Mouse (Mus musculus) telencephalon, adult 2 months (tissue): ENCODE data around the gene Gcdh.
"Not testable (repeated sequence)": the region's sequence is repeated elsewhere in the genome, so short reads cannot be mapped to it uniquely, and the experiment has no call there.

Experiments used
- DNase-seq: peaks from one replicate; pipeline ENCODE4 v3.0.0-alpha.2; 2011; ENCODE audit warnings: low read depth, low spot score

Gene Gcdh

DNA sequence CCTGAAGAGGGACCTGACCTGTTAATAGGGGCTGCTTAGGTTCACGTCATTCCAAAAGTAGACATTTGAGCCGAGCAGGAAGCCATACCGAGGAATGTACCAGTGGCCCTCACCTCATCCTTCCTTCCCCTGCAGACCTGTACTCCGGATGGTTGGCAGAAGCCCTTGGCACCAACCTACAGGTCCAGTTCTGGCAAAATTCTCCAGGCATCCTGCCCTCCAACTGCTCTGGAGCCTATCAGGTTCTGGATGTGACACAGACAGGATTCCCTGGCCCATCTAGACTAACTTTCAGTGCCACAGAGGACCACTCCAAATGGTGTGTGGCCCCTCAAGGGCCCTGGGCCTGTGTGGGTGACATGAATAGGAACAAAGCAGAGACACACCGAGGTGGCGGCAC is 16.8 kb upstream of the Gcdh start:
- no peak for DNase-seq

DNA sequence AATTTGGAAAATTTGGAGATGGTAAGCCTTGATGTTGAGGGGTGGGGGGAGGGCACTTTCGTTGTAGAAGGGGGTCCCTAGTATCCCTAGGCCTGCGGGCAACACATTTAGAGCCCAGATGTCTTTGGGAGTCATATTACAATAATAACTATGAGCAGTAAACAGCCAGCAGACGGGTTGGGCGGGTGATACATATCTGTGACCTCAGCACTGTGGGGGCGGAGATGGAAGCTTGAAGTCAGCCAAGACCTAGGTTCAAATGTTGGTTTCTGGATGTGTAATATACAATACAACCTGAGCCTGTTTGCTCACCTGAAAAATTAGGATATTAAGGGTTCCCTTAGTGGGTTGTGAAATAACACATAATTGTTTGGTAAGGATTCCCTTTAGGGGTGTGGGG is 16.2 kb upstream of the Gcdh start:
- DNase-seq = no peak

DNA sequence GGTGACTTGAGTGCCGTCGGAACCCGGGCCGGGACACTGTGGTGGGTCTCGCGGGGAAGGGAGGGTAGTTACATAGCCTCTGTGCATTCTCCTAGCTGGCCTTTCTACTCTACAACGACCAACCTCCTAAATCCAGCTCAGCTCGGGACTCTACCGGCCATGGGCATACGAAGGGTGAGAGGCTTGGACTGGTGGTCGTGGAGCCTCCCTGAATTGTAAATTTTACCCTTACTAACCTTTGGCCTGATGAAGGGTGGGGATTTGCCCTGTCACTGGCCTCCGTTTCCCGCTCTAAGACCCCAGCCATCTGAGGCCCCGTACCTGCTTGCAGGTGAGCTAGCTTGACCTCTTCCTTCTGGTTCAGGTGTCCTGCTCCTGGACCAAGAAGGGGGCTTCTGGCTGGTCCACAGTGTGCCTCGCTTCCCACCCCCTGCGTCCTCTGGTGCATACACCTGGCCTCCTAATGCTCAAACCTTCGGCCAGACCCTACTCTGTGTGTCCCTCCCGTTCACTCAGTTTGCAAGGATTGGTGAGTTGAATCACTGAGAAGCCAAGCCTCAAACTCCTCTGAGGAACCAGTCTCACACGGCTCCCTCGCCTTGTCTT is 15.5 kb upstream of the Gcdh start:
- DNase-seq = no peak

DNA sequence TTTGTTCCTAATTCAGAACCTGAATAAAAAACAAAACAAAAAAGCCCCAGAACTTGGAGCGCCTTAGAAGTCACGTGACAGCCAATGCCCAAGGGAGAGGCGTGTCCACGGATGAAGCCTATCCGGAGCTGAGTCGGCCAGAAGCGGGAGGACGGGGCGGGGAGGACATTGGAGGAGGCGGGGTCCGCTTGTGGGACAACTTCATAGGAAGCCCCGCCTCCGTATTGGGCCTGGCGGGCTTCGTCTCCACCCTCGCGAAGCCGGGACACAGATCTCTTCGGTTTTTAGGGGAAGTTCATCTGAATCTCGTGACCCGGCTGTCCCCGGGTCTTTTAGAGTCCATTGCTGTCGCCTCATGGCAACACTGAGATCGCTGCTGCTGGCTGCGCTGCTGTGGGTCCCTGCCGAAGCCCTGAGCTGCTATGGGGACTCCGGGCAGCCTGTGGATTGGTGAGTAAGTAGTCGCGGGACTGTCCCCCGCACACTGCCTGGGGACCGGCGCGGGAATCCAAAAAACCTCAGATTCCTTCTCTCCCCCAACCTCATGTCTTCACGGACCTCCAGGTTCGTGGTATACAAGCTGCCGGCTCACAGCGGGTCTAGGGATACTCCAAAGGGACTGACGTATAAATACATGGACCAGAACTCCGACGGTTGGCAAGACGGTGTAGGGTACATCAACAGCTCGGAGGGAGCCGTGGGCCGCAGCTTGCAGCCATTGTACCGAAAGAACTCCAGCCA is 14.9 kb upstream of the Gcdh start, which contains the start of gene Dnase2a:
TSS of gene Dnase2a (plus strand) at position 140 of the 741 bp plus-strand sequence.
- peak; percentile 63 for DNase-seq

DNA sequence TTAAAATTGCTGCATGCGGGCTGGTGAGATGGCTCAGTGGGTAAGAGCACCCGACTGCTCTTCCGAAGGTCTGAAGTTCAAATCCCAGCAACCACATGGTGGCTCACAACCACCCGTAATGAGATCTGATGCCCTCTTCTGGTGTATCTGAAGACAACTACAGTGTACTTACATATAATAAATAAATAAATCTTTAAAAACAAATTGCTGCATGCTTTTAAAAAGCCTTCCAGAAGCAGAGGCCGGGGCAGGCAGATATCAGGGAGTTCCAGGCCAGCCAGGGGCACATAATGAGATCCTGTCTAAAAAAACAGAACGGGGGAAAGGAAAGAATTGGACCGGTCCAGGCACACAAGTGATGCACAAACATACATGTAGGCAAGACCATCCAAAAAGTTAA is 14.3 kb upstream of the Gcdh start:
- not testable (repeated sequence) for DNase-seq

DNA sequence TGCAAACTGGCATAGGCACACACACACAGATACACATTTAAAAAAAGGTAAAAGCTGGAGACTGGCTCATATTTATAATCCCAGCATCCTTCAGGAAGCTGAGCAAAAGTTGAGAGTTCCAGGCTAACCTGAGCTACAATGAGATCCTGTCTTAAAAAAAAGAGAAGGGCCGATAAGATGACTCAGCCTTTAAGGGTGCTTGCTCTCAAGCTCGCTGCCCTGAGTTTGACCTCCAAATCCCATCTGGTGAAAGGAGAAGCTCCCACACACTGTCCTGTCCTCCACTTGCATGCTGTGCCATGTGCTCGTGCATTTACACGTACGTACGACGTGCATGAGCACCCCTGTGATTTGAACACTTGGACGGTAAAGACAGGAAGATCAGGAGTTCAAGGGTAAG is 13.8 kb upstream of the Gcdh start:
- DNase-seq = no peak

DNA sequence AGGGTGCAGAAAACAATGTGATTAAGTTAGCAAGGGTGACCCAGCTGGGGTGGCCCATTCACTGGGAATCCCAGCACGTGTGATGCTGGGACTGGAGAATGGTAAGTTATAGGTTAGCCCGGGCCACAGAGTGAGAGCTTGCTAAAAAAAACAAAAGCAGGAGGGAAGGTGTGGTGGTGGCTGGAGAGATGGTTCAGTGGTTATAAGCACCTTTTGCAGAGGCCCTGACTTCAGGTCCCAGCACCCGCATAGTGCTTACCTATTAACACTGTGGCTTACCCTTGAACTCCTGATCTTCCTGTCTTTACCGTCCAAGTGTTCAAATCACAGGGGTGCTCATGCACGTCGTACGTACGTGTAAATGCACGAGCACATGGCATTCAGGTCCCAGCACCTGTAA is 13.3 kb upstream of the Gcdh start:
- DNase-seq = no peak

DNA sequence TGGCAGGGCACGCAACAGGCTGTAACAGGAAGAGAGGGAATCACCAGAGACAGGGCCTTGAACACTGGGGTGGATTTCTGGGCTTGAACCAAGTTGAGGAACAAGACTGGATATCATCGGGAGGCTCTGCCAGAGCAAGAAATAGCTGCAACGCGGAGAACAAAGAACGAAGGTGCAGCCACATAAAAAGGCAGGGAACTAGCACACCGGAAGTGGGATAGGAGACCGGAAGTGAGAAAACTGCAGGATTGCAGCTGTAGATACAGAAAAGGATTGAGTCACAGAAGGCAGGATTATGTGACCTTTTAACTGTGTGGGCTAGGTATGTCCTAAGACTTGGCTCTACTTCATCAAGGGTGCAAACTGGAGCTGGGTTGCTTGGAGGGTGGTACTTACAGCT is 10.6 kb upstream of the Gcdh start:
- DNase-seq = no peak

DNA sequence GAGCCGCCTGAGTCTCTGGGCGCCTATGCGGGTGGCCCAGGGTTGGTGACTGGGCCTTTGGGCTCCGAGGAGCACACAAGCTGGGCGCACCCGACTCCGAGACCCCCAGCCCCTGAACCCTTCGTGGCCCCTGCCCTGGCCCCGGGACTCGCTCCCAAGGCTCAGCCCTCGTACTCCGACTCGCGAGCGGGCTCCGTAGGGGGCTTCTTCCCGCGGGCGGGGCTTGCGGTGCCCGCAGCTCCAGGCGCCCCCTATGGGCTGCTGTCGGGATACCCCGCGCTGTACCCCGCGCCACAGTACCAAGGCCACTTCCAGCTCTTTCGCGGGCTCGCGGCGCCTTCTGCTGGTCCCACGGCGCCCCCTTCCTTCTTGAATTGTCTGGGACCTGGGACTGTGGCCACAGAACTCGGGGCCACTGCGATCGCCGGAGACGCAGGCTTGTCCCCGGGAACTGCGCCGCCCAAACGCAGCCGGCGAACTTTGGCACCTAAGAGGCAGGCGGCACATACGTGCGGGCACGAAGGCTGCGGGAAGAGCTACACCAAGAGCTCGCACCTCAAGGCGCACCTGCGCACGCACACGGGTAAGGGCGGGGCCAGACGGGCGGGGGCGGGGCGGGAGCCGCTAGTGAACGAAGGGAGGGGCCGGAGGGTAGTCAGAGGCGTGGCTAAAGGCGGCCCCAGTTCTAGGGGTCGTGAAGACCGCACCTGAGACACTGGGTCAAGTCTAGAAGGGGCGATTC is 9.4 kb upstream of the Gcdh start:
- peak; percentile 51 for DNase-seq

DNA sequence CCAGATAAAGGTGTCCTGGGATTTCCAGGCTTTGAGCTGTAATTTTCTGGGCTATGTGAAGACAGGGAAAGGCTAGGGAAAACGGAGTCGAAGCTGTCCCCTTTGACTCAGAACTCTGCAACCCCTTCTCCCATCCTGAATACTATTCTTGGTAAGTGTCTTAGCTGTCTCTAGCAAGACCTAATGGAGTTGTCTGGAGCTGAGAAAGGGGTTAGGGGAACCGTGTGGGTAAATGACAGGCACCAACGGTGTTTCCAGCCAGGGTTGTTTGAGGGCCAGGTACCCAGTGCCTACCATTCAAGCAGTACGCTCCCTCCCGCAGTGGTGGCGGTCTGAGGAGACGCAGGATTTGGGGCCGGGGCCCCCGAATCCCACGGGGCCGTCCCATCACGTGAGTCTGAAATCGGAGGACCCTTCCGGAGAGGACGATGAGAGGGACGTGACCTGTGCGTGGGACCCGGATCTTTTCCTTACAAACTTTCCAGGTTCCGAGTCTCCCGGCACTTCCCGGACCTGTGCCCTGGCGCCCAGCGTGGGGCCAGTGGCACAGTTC is 8.7 kb upstream of the Gcdh start:
- DNase-seq = no peak

DNA sequence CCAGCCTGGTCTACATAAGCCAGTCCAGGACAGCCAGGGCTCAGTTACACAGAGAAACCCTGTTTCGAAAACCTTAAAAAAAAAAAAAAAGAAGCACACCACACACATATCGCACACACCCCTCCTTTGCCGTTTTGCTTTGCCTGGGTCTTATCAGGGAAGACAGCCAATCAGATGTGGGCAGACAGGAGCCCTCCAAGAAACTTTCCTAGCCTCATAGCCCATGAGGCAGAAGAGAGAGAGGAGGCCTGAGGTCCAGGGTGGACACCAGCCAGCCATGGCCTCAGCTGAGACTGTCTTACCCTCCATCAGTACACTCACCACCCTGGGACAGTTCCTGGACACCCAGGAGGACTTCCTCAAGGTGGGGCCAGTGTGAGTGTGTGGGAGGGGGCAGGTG is 8.0 kb upstream of the Gcdh start, which contains the start of gene Klf1:
TSS of gene Klf1 (plus strand) at position 177 of the 400 bp plus-strand sequence.
- DNase-seq = no peak

DNA sequence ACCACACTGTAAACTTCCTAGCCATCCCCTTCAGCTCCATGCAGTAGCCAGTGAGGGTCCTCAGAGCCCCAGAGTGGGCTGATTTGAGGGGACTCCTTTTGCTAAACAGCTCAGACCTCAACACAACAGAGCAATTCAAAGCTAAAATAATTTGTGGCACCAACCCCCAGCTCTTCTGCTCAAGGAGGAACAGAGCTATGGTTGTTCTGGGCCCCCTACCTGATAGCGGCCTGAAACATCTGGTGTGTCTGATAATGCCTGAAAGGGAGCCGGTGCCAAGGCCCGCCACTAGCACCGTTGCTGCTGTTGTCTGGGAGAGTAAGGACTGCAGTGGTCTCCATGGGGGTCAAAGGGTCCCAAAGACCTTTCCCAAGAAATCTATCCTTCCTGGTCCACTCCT is 7.3 kb upstream of the Gcdh start:
- no peak for DNase-seq

DNA sequence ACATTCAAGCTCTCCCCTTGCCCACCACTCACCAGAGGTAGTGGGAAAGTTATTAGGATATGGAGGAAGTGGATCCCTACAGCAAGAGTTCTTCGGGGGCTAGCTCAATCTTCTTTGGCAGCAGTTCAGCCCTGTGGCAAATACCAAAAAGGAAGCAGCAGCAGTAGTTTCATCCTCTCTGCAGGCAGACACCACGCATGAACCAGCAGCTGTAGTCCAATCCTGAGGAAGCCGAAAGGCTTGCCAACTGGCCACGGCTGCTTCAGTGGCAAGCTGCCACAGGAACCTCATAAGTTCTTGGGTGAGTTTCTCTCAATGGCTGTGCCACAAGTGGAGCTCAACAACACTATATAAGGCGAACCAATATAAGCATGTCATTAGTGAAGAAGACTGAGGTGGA is 2.2 kb upstream of the Gcdh start:
- DNase-seq = no peak

DNA sequence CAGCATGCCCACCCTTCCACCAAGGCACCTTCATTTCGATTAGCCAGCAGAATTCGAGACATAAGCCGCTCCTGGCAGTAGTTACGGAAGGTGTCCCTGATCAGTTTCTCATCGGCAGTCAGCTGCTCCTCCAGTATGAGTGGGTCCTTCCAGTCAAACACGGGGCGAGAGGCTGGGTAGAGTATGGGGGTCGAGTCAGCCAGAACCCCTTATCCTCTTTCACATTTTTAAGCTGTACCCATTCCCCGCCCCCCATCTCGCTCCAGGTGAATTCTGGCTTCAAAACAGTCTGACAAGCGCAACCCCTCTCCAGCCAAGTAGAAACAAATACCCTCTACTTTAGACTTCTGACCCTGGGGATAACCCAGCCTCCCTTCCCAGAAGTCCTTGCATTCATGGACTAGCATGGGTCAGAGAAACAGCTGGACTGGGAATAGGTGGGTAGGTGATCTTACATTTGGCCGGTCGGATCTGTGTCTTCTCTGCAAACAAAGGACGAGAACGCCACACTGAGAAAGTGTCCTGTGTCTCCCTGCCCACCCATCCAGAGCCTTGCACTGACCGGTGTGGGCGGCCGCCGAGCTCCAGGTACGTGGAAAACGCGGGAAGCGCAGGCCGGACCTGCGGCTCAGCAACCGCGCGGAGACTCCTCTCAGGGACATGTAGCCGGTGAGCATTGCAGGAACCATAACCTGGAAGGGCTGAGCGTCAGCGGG is 570 bp downstream of the Gcdh start:
- no peak for DNase-seq

DNA sequence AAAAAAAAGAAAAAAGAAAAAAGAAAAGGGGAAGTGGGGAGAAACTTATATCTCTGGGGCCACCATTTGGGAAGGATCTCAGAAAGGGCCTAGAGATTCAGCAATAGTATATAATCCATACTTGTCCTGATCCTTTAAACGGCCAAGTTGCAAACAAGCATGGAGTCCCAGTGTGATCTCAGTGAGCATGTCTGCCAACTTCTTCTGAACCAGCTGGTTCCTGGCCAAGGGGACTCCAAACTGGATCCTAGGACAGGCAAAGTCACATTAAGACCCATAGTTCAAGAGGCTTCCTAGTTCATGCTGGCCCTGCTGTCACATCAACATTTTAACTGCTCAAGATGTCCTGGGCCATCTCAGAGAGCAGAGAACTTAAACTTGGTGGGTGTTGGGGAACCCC is 4.6 kb downstream of the Gcdh start:
- DNase-seq = no peak

DNA sequence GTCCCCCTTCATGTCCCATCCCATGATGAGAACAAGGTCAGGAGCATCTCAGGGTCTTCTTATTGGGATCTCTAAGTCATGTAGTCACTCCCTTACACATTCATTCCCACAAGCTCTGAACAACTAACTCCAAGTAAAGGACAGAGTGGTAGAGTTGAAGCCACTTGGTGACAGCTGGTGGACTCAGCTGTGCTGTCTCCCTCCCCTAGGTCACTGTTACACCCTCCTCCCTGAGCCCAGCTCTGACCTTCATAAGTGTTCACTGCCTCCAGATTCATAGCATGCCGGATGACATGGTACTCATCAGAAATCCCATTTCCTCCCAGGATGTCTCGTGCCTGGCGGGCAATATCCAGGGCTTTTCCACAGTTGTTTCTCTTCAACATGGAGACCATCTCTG is 5.4 kb downstream of the Gcdh start:
- DNase-seq = no peak

DNA sequence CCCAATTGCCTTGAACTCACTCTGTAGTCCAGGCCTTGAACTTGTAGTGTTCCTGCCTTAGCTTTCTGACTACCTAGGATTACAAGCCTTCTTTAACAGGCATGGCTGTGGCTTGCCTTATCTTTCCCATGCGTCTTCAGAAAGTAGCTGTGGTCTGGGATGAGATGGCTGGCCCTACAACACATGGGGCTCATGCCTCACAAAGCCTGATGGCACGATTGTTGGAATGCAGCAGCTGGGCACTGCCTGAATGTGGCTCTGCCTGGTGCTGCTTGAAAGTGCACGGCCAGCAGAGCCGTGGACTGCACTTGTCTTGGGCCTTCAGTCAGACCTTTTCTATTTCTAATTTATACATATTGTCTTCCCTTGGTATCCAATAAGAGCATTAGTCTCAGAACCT is 9.0 kb downstream of the Gcdh start:
- DNase-seq = no peak

DNA sequence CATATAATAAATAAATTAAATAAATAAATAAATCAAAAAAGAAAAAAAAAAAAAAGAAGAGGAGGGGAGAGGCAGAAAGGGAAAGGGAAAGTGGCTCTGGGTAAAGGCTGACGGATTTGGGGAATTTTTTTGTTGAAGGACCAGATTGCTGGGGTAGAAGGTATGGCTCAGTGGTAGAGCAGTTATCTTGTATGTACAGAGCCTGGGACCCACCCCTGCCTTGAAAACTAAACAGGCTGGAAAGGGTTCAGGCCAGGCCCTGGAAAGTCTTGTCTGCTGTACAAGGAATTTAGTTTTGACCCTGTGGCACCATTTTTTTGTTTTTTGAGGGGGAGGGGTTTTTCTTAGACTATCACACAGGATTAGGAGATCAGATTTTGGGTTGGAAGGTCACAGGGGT is 14.8 kb downstream of the Gcdh start:
- DNase-seq = no peak

DNA sequence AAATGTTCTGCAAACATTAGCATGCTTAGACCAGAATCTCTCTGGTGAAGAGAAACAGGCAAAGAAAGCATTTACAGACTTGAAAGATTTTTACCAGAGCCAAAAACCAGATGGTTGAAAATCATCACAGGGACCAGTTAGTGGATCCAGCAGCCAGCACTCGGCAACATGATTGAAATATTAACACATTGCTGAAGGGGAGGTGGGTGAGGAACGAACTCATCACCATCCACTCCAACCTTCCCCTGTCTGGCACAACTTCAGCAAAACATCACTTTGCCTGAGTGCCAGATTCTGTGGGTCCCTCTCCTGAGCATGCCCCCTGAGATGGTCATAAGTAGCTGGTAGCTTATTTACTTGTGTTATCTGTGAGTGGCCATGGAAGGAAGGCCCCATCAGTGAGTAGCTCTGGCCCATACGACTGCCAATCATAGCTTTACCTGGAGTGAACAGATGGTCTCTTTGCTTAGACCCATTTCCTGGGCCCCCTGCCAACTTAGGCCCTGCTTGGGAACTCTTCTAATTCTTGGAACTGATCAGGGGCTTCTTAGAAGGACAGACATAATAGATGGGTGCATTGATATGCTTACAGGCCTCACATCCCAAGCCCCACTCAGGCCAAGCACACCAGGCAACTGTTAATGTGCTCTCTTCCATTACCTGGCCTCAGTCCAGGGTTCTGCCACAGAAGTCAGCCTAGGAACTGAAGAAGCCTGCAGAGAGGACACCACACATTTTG is 16.3 kb downstream of the Gcdh start:
- no peak for DNase-seq

DNA sequence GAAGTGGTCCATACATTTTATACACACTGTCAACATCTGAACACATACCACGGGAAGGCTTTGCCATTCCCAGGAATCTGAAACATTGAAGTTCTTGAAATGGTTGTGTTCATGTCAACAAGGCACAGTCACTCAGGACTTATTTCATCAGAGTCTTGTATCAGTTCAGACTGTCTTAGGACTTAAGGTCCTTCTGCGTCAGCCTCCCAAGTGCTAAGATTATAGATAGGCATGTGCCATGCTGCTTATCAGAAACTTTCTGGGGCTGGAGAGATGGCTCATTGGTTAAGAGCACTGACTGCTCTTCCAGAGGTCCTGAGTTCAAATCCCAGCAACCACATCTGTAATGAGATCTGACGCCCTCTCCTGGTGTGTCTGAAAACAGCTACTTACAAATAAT is 19.4 kb downstream of the Gcdh start:
- DNase-seq = no peak

DNA sequence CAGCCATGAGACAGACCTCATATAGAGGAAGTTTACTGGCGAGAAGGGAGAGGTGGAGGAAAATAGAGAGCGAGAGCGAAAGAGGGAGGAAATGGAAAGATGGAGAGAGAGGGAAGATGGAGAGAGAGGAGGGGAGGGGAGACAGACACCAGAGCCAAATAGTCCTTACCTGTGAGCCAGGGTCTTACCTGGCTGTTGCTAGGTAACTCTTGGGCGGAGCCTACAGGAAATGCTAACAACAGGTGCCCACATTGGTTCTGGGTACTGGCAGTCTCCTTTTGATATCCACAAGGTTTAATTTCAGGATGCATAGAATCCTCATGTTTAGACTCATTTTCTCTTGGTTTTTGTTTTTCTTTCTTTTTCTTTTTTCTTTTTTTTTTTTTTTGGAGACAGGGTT is 20.7 kb downstream of the Gcdh start:
- no peak for DNase-seq
